Mouse (Mus musculus) forebrain, embryonic 15.5 days (tissue): ENCODE data around the gene Ddt. TPM values are rescaled to one million over a fixed set of nuclear protein-coding genes. Genes with fewer than 3 reads are reported as not detected.

Experiments
- ATAC-seq: fragments of 200-750 bp; cut with Nextera tagmentation; replicated peaks from 2 replicates; pipeline ENCODE4 v1.8.0; 2017; ENCODE audit warnings: mild to moderate bottlenecking, moderate TSS enrichment, moderate library complexity
- H3K27ac ChIP-seq: fragments of 300-500 bp; sonication (generic); replicated peaks from 2 replicates; pipeline ENCODE4 v1.5.1; 2015; ENCODE audit warnings: mild to moderate bottlenecking, inconsistent platforms
- H3K27me3 ChIP-seq: fragments of 300-500 bp; sonication (generic); 2 replicates; pipeline ENCODE4 v1.6.1; 2015; ENCODE audit warnings: inconsistent platforms
- H3K36me3 ChIP-seq: fragments of 300-500 bp; sonication (generic); 2 replicates; pipeline ENCODE4 v1.6.1; 2015; ENCODE audit warnings: mild to moderate bottlenecking, inconsistent platforms
- H3K4me1 ChIP-seq: fragments of 300-500 bp; sonication (generic); 2 replicates; pipeline ENCODE4 v1.6.1; 2015; ENCODE audit warnings: inconsistent platforms
- H3K4me2 ChIP-seq: fragments of 300-500 bp; sonication (generic); replicated peaks from 2 replicates; pipeline ENCODE4 v1.6.1; 2015; ENCODE audit warnings: mild to moderate bottlenecking, inconsistent platforms
- H3K4me3 ChIP-seq: fragments of 300-500 bp; sonication (generic); 2 replicates; pipeline ENCODE4 v1.5.1; 2015; ENCODE audit warnings: mild to moderate bottlenecking, inconsistent platforms
- H3K9ac ChIP-seq: fragments of 300-500 bp; sonication (generic); replicated peaks from 2 replicates; pipeline ENCODE4 v1.6.1; 2015; ENCODE audit warnings: mild to moderate bottlenecking, inconsistent platforms
- H3K9me3 ChIP-seq: fragments of 300-500 bp; sonication (generic); 2 replicates; pipeline ENCODE4 v1.6.1; 2016; ENCODE audit warnings: inconsistent platforms
- WGBS: fragments of 180-500 bp; shearing (Covaris S2); methylation state at CpG from one replicate; pipeline ENCODE4 v1.1.7; 2015; ENCODE audit warnings: mixed read lengths; 5-methylcytosine and 5-hydroxymethylcytosine counted together
- polyA plus RNA-seq: library from polyadenylated mRNA; unstranded; fragments of >200 nt; fragmentation: Nextera tagmentation; extraction: Ambion mirVana; gene quantifications from 2 replicates; pipeline ENCODE4 v1.2.1, GENCODE M21; 2015

Gene Ddt
- 61.1 and 62.2 TPM in 2 replicates for polyA plus RNA-seq

DNA sequence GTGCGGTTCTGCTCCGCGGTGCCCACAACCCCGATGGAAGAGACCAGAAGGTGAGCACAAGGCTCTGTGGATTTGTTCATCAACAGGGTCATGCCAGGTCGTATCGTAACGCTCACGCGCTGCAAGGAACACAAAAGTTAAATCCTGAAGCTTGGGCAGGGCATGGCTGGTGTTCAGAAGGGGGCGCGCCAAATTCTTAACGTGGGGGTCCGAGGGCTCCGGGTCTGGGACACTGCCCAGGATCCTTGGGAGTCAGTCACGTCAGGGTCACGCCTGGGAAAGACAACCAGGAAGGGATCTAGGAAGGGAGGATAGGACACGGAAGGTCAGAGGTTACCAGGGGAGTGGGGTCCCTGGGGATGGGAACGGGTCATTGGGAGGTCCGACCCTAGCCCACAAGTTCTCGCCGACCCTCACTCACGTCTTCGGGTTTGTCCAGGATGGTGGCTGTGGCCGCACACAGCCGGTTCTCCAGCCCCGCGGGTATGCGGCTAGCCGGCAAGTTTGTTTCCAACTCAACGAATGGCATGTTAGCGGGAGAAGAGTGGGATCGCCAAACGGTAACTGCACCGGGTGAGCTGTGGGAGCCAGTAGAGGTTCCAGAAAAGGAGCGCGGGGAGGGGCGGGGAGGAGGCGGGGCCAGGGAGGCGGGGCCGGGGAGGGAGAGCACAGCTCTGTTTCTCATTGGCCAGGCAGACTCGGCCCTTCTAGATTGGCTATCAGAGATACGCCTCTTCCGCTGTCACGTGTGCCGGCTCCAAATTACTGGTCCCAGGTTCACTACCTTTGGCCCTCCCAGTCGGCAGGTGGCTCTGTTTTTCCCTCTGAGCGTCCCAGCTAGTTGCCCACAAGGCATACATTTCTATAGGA, at the start of gene Ddt:
Gene Ddt, minus strand, starts transcription at position 620 of the 870 bp plus-strand sequence.
- WGBS = under 1% methylated on average over 47 of the region's 47 CpGs
- Histone ChIP-seq H3K4me3 (peak within 1 kb of the TSS; percentile 76), H3K27ac (no peak within 1 kb of the TSS), H3K4me1 (peaks cover 14% of the 10 kb centered on the region), H3K4me2 (peak within 1 kb of the TSS; percentile 98), H3K9me3 (no peaks in the 10 kb centered on the region), H3K9ac (peak within 1 kb of the TSS; percentile 63), H3K36me3 (no peaks in the 10 kb centered on the region), H3K27me3 (no peaks in the 10 kb centered on the region)
- ATAC-seq = peak; percentile 97

DNA sequence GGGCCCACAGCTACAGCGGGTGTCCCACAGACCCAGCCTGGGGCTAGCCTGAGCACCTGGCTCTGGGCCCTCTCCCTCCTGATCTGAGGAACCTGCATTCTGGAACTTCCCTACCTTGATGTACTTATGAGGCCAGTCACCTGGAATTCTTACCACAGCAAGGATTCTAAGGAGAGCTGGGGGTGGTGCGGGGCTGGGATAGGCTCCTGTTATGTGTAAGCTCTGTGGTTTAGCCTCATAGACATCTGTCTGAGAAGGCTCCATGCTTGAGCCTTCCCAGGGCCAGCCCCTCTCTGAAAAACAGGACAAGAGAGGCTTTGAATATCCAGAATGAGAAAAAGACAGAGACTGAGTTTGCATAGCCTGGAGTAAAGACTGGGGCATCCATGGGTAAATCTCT, 49.2 kb upstream of the Ddt start, which contains the start of gene Gstt4:
Gene Gstt4, minus strand, starts transcription at position 101 of the 400 bp plus-strand sequence.
- no peak for ATAC-seq
- Histone ChIP-seq H3K4me1 (0 out of 2 replicates have a peak, but pooled peaks cover 2% of the 10 kb centered on the region), H3K9me3 (no peaks in the 10 kb centered on the region), H3K4me2 (no peak within 1 kb of the TSS), H3K4me3 (no peak within 1 kb of the TSS), H3K27ac (no peak within 1 kb of the TSS), H3K27me3 (no peaks in the 10 kb centered on the region), H3K36me3 (no peaks in the 10 kb centered on the region), H3K9ac (no peak within 1 kb of the TSS)
- 95% methylated on average over 2 of the region's 2 CpGs for WGBS

DNA sequence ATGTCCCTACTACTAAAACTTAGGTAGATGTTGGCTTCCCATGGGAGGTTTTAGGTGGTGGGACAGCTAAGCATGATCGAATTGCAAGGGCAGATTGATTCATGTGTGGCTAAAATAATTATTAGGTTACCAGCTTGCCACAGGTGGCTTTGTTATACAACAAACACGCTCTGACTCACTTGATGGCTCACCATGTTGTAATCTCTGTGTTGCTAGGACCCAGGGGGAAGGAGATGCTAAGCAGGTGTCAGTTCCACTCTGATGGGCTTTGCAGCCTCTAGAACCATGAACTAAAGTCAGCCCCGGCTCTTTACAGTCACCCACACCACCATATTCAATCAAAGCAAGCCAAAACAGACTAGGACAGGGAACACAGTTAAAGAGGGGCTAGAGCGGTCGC, 46.7 kb upstream of the Ddt start:
- ATAC-seq = no peak

DNA sequence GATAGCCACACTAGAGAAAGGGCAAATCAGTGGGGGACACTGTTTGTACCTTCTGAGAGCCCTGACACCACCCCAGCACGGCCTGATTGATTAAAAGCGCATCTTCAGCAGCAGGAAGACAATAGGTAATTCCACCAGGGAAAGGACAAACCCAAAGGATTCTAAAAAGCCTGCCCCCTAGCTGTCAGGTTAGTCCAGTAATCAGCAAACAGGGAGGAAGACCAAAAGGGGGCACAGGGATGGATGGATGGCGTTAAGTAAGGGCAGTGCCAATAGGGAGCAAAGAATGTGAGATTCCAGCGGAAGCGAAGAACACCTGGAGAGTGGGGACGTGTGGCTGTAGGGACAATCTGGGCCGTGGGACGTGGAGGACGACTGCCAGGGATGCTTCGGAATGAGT, 45.4 kb upstream of the Ddt start:
- H3K4me1 ChIP-seq = no peaks in the 10 kb centered on the region
- H3K9me3 ChIP-seq = no peaks in the 10 kb centered on the region
- H3K4me3 ChIP-seq = no peak overlapping the region
- 69% methylated on average over 10 of the region's 10 CpGs for WGBS
- no peaks in the 10 kb centered on the region for H3K27me3 ChIP-seq
- no peaks in the 10 kb centered on the region for H3K36me3 ChIP-seq
- ATAC-seq = no peak
- no peak overlapping the region for H3K27ac ChIP-seq
- no peak overlapping the region for H3K9ac ChIP-seq
- H3K4me2 ChIP-seq = no peak overlapping the region

More for the DNA sequence above, 46.7 kb upstream of the Ddt start:
- no peaks in the 10 kb centered on the region for H3K4me1 ChIP-seq
- no peak overlapping the region for H3K4me3 ChIP-seq
- WGBS = 90% methylated on average over 5 of the region's 5 CpGs
- no peak overlapping the region for H3K9ac ChIP-seq
- H3K9me3 ChIP-seq = no peaks in the 10 kb centered on the region
- no peak overlapping the region for H3K27ac ChIP-seq
- H3K4me2 ChIP-seq = no peak overlapping the region
- no peaks in the 10 kb centered on the region for H3K36me3 ChIP-seq
- H3K27me3 ChIP-seq = no peaks in the 10 kb centered on the region

DNA sequence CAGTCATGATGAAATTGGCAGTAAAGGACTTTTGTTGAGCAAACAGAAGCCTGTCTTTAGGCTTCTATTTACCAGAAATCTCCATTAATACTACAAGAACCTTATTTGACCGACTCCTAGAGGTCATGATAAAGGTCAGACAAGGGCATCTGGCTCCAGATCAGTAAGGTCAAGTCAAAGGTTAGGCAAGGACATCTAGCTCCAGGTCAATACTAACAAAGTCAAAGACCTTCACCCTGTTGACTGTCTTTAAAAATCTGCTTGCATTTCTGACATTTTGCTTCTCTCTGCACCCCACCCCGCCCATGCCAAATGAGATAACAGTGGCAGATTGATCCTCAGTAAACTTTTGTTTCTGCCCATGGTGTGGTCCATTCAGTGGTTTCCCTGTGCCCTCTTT, 31.0 kb upstream of the Ddt start:
- Histone ChIP-seq H3K4me1 (no peaks in the 10 kb centered on the region), H3K9ac (no peak overlapping the region), H3K27ac (no peak overlapping the region), H3K36me3 (no peaks in the 10 kb centered on the region), H3K9me3 (no peaks in the 10 kb centered on the region), H3K4me3 (no peak overlapping the region), H3K27me3 (no peaks in the 10 kb centered on the region), H3K4me2 (no peak overlapping the region)
- ATAC-seq = no peak
- WGBS = 79% methylated on average over 2 of the region's 2 CpGs

DNA sequence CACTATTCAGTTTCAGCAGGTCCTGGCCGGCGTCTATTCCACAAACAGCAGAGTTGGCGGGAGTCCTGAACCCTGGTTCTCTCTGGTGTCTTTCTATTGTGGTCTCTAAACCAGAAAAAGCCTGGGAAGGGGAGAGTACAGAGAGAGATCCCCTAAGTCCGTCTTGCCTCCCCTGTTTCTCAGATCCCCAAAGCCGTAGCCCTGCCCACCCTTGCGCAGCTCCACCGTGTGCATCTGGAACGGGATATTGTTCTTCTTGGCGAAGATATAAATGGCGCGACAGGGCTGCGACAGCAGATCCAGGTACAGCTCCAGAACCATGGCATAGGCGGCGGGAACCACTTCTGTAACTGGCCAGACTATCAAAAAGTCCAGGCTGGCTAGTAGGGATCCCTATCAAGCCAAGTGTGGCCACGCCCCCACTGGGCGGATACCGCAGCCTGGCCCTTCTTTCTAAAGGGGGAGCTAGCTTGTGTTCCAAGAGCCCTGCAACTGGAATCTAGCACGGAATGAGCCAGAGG, 25.0 kb upstream of the Ddt start, which contains the start of gene Gstt1:
Gene Gstt1, minus strand, starts transcription at position 409 of the 521 bp plus-strand sequence.
- Histone ChIP-seq H3K27me3 (no peaks in the 10 kb centered on the region; the same call in 1 of the 2 replicates), H3K36me3 (no peaks in the 10 kb centered on the region), H3K4me1 (peaks cover 14% of the 10 kb centered on the region), H3K9ac (peak within 1 kb of the TSS; percentile 28), H3K9me3 (no peaks in the 10 kb centered on the region), H3K4me2 (peak within 1 kb of the TSS; percentile 84), H3K4me3 (peak within 1 kb of the TSS; percentile 45), H3K27ac (no peak within 1 kb of the TSS)
- peak; percentile 61 for ATAC-seq
- WGBS = 3% methylated on average over 18 of the region's 18 CpGs

DNA sequence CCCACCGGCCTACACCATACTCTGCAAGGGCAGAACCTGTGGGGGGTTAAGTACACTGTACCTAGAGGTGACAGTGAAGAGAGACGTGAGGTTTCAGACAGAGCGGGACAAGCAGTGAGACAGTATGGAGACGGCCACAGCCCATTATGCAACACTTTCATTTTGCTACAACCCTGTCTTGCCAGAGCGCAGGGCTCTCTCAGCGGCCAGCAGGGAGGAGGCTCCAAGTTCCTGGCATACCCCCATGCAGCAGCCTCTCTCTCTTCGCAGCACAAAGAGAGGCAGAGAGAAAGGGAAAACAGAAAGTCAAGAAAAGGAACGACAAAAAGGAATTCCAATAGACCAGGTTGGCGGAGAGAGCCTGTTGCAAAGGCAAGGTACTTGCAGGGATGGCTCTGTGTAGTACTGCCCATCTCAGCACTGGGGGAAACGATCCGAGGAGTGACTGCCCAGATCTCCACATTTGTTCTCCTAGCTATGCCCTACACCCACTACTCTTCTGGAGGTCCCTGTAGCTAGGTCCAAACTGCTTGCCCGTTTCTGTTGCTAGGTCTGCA, 24.5 kb upstream of the Ddt start:
- H3K9me3 ChIP-seq = no peaks in the 10 kb centered on the region
- peak overlapping the region; percentile 28 for H3K9ac ChIP-seq
- peak overlapping the region; percentile 84 for H3K4me2 ChIP-seq
- peaks cover 14% of the 10 kb centered on the region for H3K4me1 ChIP-seq
- WGBS = 3% methylated on average over 12 of the region's 12 CpGs
- no peaks in the 10 kb centered on the region; the same call in 1 of the 2 replicates for H3K27me3 ChIP-seq
- H3K4me3 ChIP-seq = peak overlapping the region; percentile 45
- H3K27ac ChIP-seq = no peak overlapping the region
- peak; percentile 74 for ATAC-seq
- no peaks in the 10 kb centered on the region for H3K36me3 ChIP-seq

DNA sequence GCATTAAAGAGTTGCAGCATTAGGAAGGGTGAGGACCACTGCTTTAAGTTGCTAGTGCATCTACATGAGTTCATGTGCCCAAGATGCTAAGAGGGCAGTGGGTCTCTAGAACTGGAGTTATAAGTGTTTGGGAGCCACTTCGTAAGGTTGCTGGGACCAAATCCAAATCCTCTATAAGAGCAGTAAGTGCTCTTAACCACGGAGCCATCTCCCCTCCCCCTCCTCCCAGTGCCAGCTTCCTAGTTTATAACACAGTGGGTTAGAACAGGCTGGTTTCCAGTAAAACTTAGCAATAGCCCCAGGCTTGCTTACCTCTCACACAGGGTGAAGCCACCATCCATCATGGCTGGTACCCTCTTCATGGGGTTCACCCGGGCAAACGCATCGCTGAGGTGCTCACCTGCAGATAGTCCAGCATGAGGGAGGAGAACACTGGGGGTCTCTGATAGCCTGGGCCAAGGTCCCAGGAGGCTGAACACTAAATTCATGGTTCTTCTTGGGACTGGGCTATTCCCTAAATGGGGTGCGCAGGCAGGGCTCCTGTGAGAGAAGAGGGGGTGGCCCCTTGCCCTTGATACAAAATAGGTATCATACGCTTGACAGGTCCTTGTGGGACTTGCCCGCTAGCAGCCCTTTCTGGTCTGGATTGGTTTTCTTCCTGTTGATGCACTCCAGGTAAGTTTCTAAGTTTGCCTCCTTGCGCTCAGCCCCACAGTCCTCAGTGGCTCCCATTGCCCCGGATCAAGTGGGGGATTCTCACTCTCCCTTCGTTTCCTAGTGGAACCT, 23.7 kb upstream of the Ddt start:
- Histone ChIP-seq H3K36me3 (no peaks in the 10 kb centered on the region), H3K4me2 (peak overlapping the region; percentile 84), H3K27ac (no peak overlapping the region), H3K9me3 (no peaks in the 10 kb centered on the region), H3K4me1 (peaks cover 14% of the 10 kb centered on the region), H3K9ac (no peak overlapping the region), H3K27me3 (no peaks in the 10 kb centered on the region; the same call in 1 of the 2 replicates), H3K4me3 (peak overlapping the region; percentile 45)
- 45% methylated on average over 11 of the region's 11 CpGs for WGBS
- no peak for ATAC-seq

DNA sequence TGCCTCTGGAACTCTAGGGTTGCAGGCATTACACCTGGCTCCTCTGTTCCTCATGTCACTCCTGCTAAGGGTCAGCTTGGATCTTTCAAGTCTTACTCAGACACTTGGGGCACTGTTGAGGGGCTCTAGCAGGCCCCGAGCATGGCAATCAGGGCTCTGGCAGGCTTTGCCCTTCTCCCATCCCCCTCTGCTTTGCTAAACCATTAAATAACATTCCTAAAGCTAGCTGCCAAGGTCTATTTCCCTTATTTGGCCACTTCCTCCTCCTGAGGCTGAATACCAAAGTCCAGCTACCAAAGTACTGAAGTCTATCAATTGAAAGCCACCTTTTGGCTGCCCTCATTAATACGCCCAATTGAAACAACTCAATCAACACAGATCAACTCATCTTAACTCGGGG, 21.7 kb upstream of the Ddt start:
- no peak for ATAC-seq

DNA sequence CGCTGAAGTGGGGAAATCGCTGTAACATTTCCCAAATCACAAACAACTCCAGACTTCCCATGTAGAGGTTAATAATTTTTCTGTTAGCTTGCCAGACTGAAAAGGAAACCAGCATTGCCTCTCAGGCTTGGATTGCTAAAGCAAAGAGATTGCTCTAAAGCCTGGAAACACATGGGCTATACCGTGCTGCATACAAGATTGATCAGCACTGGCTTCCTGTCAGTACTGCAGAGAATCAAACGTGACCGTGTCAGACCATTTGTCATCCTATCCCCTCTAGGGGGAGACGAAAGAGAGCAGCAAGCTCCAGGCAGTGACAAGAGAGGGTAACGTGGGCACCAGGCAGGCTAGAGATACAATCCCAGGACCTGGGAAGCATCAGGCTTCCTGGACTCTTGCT, 17.6 kb upstream of the Ddt start:
- 24% methylated on average over 7 of the region's 7 CpGs for WGBS
- Histone ChIP-seq H3K4me1 (no peaks in the 10 kb centered on the region), H3K27ac (no peak overlapping the region), H3K27me3 (no peaks in the 10 kb centered on the region), H3K4me3 (no peak overlapping the region), H3K36me3 (no peaks in the 10 kb centered on the region), H3K9me3 (no peaks in the 10 kb centered on the region), H3K9ac (no peak overlapping the region), H3K4me2 (no peak overlapping the region)
- ATAC-seq = no peak

More for the DNA sequence above, 21.7 kb upstream of the Ddt start:
- no peaks in the 10 kb centered on the region for H3K36me3 ChIP-seq
- WGBS = 26% methylated on average over 3 of the region's 3 CpGs
- no peak overlapping the region for H3K27ac ChIP-seq
- peaks cover 14% of the 10 kb centered on the region for H3K4me1 ChIP-seq
- H3K4me2 ChIP-seq = no peak overlapping the region
- H3K9me3 ChIP-seq = no peaks in the 10 kb centered on the region
- no peak overlapping the region for H3K9ac ChIP-seq
- no peaks in the 10 kb centered on the region; the same call in 1 of the 2 replicates for H3K27me3 ChIP-seq
- no peak overlapping the region for H3K4me3 ChIP-seq

DNA sequence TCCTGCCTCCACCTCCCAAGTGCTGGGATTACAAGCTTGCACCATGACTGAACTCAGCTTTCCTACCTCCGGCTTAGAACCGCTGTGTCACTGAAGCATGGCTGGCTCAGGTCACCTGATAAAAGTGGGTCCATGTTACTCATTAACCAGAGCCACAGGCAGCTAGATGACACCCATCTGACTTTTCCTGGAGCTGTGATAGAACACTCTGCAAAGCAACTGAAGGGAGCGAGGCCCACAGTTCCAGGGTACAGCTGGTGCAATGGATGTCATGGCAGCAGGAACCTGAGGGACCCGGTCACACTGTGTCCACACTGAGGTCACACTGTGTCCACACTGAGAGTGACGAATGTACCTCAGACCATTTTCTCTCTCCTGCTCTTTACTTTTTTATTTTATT, 16.6 kb upstream of the Ddt start:
- no peak overlapping the region for H3K4me2 ChIP-seq
- ATAC-seq = no peak
- no peaks in the 10 kb centered on the region for H3K27me3 ChIP-seq
- 97% methylated on average over 5 of the region's 5 CpGs for WGBS
- H3K4me1 ChIP-seq = no peaks in the 10 kb centered on the region
- H3K9me3 ChIP-seq = no peaks in the 10 kb centered on the region
- H3K4me3 ChIP-seq = no peak overlapping the region
- H3K9ac ChIP-seq = no peak overlapping the region
- no peaks in the 10 kb centered on the region for H3K36me3 ChIP-seq
- no peak overlapping the region for H3K27ac ChIP-seq
